Mouse (Mus musculus) cerebellum, postnatal 4 days (tissue): ENCODE measurements at regions not wholly inside any gene's neighbourhood (a gene's known extent, or its start where the extent isn't known, plus 50 kb on each side); places are given as distances from the start of the nearest gene placed in this dataset.
A peak's percentile ranks its signal among the peaks of the same experiment; 100 is the strongest.

Source experiments
- DNase-seq, 2 experiments: peaks; one replicate each; pipeline ENCODE4 v3.0.0; 2022; ENCODE audit warnings: low spot score in 2 of 2, mixed read lengths in 1 of 2

- no peak for DNase-seq
Observed at GRCm38 (mm10) chr4:149844971-149845370, 70.9 kb upstream of the Slc25a33 start.

- no peak for DNase-seq
Observed at GRCm38 (mm10) chr4:149843736-149844135, 69.7 kb upstream of the Slc25a33 start.

- DNase-seq, result no peak
Observed at GRCm38 (mm10) chr4:149842906-149843305, 68.8 kb upstream of the Slc25a33 start.

GRCm38 (mm10) chr4:149841856-149842255 is 67.8 kb upstream of the Slc25a33 start:
- peak in 1 of 2 experiments; percentile 64 for DNase-seq

- DNase-seq, result peak in 1 of 2 experiments; percentile 17
Observed at GRCm38 (mm10) chr4:149840511-149841292, 66.6 kb upstream of the Slc25a33 start.

- peak in 1 of 2 experiments; percentile 24 for DNase-seq
Observed at GRCm38 (mm10) chr4:149838682-149839081, 64.6 kb upstream of the Slc25a33 start.

- DNase-seq, result no peak
Observed at GRCm38 (mm10) chr4:149834646-149835156, 60.6 kb upstream of the Slc25a33 start.

GRCm38 (mm10) chr4:149832446-149833101 is 58.5 kb upstream of the Slc25a33 start:
- no peak for DNase-seq

GRCm38 (mm10) chr4:149830551-149831192 is 56.6 kb upstream of the Slc25a33 start:
- no peak for DNase-seq

GRCm38 (mm10) chr4:149829964-149830363 is 55.9 kb upstream of the Slc25a33 start:
- no peak for DNase-seq

GRCm38 (mm10) chr4:149827784-149828183 is 53.7 kb upstream of the Slc25a33 start:
- no peak for DNase-seq
